Comparison of ENCODE assay signal across 8 mouse cellular contexts in genomic region chr7:16314221-16314775, GRCm38 (mm10). TPM values are rescaled to one million over a fixed set of nuclear protein-coding genes. Genes with fewer than 3 reads are reported as not detected.
DNase-seq lines count a peak whose midpoint lies in the region; ATAC-seq lines count a peak whose summit lies in the region.

No protein-coding gene starts in this region.

- peak overlapping the region; percentile 98 for H3K4me2 ChIP-seq in kidney, embryonic 14.5 days (replicated peaks; ENCODE audit: low read depth, low read length)
- H3K4me2 ChIP-seq in hindbrain, embryonic 12.5 days (replicated peaks): peak overlapping the region; percentile 99
- peak overlapping the region; percentile 97 for H3K4me2 ChIP-seq in midbrain, embryonic 14.5 days (ENCODE audit: low read length)

- no peaks in the 10 kb centered on the region for H3K9me3 ChIP-seq in kidney, embryonic 14.5 days (ENCODE audit: control insufficient read depth, low read length)
- no peaks in the 10 kb centered on the region for H3K9me3 ChIP-seq in hindbrain, embryonic 12.5 days (replicated peaks)
- no peaks in the 10 kb centered on the region for H3K9me3 ChIP-seq in midbrain, embryonic 14.5 days (ENCODE audit: control insufficient read depth, low read length)

- peak overlapping the region; percentile 98 for H3K27ac ChIP-seq in kidney, embryonic 14.5 days (ENCODE audit: low read depth, low read length)
- peak overlapping the region; percentile 96 for H3K27ac ChIP-seq in hindbrain, embryonic 12.5 days
- H3K27ac ChIP-seq in midbrain, embryonic 14.5 days (replicated peaks; ENCODE audit: low read depth, low read length): peak overlapping the region; percentile 95

- 9% methylated on average over 11 of the region's 13 CpGs for WGBS in kidney, embryonic 14.5 days
- 7% methylated on average over 13 of the region's 13 CpGs for WGBS in hindbrain, embryonic 12.5 days
- 8% methylated on average over 13 of the region's 13 CpGs for WGBS in midbrain, embryonic 14.5 days

- H3K9ac ChIP-seq in kidney, embryonic 14.5 days (ENCODE audit: low read depth, low read length): peak overlapping the region; percentile 86
- H3K9ac ChIP-seq in hindbrain, embryonic 12.5 days: peak overlapping the region; percentile 91
- H3K9ac ChIP-seq in midbrain, embryonic 14.5 days (replicated peaks; ENCODE audit: low read length): peak overlapping the region; percentile 88

- intact Hi-C loops in left cerebral cortex, postnatal 36 days (cut with DNase I): loop anchor here (1.0 to 10.0 kb wide), 2 partner anchors 19 to 301 kb away; partner anchors contain the start of gene Arhgap35

- no peak; the same call in 1 of the 2 replicates for ATAC-seq in kidney, embryonic 14.5 days (ENCODE audit: low FRiP score, low TSS enrichment)
- ATAC-seq in hindbrain, embryonic 12.5 days (ENCODE audit: low FRiP score): no peak; the same call in 1 of the 2 replicates
- ATAC-seq in midbrain, embryonic 14.5 days (ENCODE audit: low FRiP score, low TSS enrichment): no peak

- peak overlapping the region; percentile 79 for H3K4me3 ChIP-seq in kidney, embryonic 14.5 days (ENCODE audit: low read length)
- peak overlapping the region; percentile 71 for H3K4me3 ChIP-seq in hindbrain, embryonic 12.5 days
- peak overlapping the region; percentile 67 for H3K4me3 ChIP-seq in midbrain, embryonic 14.5 days (replicated peaks; ENCODE audit: low read depth, low read length)

- DNase-seq in kidney, adult 8-10 months: no peak
- DNase-seq in brain, adult 2 months (ENCODE audit: low read depth, low spot score): peak; percentile 61
- no peak for DNase-seq in midbrain, embryonic 14.5 days
- DNase-seq in thymus, postnatal 25 days: no peak
- DNase-seq in left cerebral cortex, postnatal 36 days (ENCODE audit: low spot score in 2 of 2): no peak
- DNase-seq in layer of hippocampus, adult 18-20 months (ENCODE audit: low spot score in 2 of 2): no peak

- H3K4me1 ChIP-seq in kidney, embryonic 14.5 days (ENCODE audit: control insufficient read depth, insufficient read depth, low read length): peaks cover 26% of the 10 kb centered on the region
- peaks cover 44% of the 10 kb centered on the region for H3K4me1 ChIP-seq in hindbrain, embryonic 12.5 days
- H3K4me1 ChIP-seq in midbrain, embryonic 14.5 days (ENCODE audit: control insufficient read depth, insufficient read depth, low read length): peaks cover 32% of the 10 kb centered on the region

- H3K36me3 ChIP-seq in kidney, embryonic 14.5 days (ENCODE audit: control insufficient read depth, insufficient read depth, low read length): no peaks in the 10 kb centered on the region; the same call in none of the 2 replicates
- peaks cover 8% of the 10 kb centered on the region; the same call in 1 of the 2 replicates for H3K36me3 ChIP-seq in hindbrain, embryonic 12.5 days
- peaks cover 7% of the 10 kb centered on the region for H3K36me3 ChIP-seq in midbrain, embryonic 14.5 days (ENCODE audit: control insufficient read depth, insufficient read depth, low read length)

- H3K27me3 ChIP-seq in kidney, embryonic 14.5 days (ENCODE audit: control insufficient read depth, insufficient read depth, low read length): no peaks in the 10 kb centered on the region
- peaks cover 15% of the 10 kb centered on the region for H3K27me3 ChIP-seq in hindbrain, embryonic 12.5 days
- H3K27me3 ChIP-seq in midbrain, embryonic 14.5 days (ENCODE audit: control insufficient read depth, insufficient read depth, low read length): no peaks in the 10 kb centered on the region

RNA-seq across cellular contexts. Expression of gene Bbc3, which starts 6.1 kb away (rescaled TPM):
- 8.6 and 13.8 TPM in 2 replicates for polyA plus RNA-seq in kidney, embryonic 14.5 days (2014; fragmentation: Nextera tagmentation; extraction: Ambion mirVana)
- polyA plus RNA-seq in hindbrain, embryonic 12.5 days (2016; fragmentation: Nextera tagmentation; extraction: Ambion mirVana): 20.0 and 21.1 TPM in 2 replicates
- polyA plus RNA-seq in midbrain, embryonic 14.5 days (2014; fragmentation: Nextera tagmentation; extraction: Ambion mirVana): 16.8 and 24.8 TPM in 2 replicates
- total RNA-seq in left cerebral cortex, postnatal 36 days (2021): 10 to 100 TPM; 11.9 to 14.6 TPM
- total RNA-seq in layer of hippocampus, adult 18-20 months (2021): 10 to 100 TPM in 1 of 2 experiments, 1 to 10 TPM in 1; 8.2 to 12.4 TPM

RNA-seq across cellular contexts. Expression of gene Ccdc9, which starts 27.7 kb away (rescaled TPM):
- 24.6 and 28.3 TPM in 2 replicates for polyA plus RNA-seq in kidney, embryonic 14.5 days (2014; fragmentation: Nextera tagmentation; extraction: Ambion mirVana)
- 43.4 and 46.7 TPM in 2 replicates for polyA plus RNA-seq in hindbrain, embryonic 12.5 days (2016; fragmentation: Nextera tagmentation; extraction: Ambion mirVana)
- polyA plus RNA-seq in midbrain, embryonic 14.5 days (2014; fragmentation: Nextera tagmentation; extraction: Ambion mirVana): 17.6 and 24.1 TPM in 2 replicates
- 10 to 100 TPM; 75.4 to 87.2 TPM for total RNA-seq in left cerebral cortex, postnatal 36 days (2021)
- 10 to 100 TPM; 72.4 to 80.2 TPM for total RNA-seq in layer of hippocampus, adult 18-20 months (2021)

RNA-seq across cellular contexts. Expression of gene Inafm1, which starts 40.9 kb away (rescaled TPM):
- 19.3 and 19.8 TPM in 2 replicates for polyA plus RNA-seq in kidney, embryonic 14.5 days (2014; fragmentation: Nextera tagmentation; extraction: Ambion mirVana)
- polyA plus RNA-seq in hindbrain, embryonic 12.5 days (2016; fragmentation: Nextera tagmentation; extraction: Ambion mirVana): 23.3 and 25.4 TPM in 2 replicates
- polyA plus RNA-seq in midbrain, embryonic 14.5 days (2014; fragmentation: Nextera tagmentation; extraction: Ambion mirVana): 36.4 and 44.7 TPM in 2 replicates
- total RNA-seq in left cerebral cortex, postnatal 36 days (2021): 10 to 100 TPM; 32.1 to 33.5 TPM
- 10 to 100 TPM; 31.9 to 34.8 TPM for total RNA-seq in layer of hippocampus, adult 18-20 months (2021)

RNA-seq across cellular contexts. Expression of gene C5ar1, which starts 55.0 kb away (rescaled TPM):
- polyA plus RNA-seq in kidney, embryonic 14.5 days (2014; fragmentation: Nextera tagmentation; extraction: Ambion mirVana): 1.2 and 1.8 TPM in 2 replicates
- polyA plus RNA-seq in hindbrain, embryonic 12.5 days (2016; fragmentation: Nextera tagmentation; extraction: Ambion mirVana): 0.79 and 2.0 TPM in 2 replicates
- polyA plus RNA-seq in midbrain, embryonic 14.5 days (2014; fragmentation: Nextera tagmentation; extraction: Ambion mirVana): 0.11 and 1.6 TPM in 2 replicates
- 1 to 10 TPM in 1 of 2 experiments, under 1 TPM in 1; 0.54 to 2.5 TPM for total RNA-seq in left cerebral cortex, postnatal 36 days (2021)
- 1 to 10 TPM; 1.2 to 1.6 TPM for total RNA-seq in layer of hippocampus, adult 18-20 months (2021)
